7 mouse cellular contexts compared by ENCODE assay signal in the genomic region with DNA sequence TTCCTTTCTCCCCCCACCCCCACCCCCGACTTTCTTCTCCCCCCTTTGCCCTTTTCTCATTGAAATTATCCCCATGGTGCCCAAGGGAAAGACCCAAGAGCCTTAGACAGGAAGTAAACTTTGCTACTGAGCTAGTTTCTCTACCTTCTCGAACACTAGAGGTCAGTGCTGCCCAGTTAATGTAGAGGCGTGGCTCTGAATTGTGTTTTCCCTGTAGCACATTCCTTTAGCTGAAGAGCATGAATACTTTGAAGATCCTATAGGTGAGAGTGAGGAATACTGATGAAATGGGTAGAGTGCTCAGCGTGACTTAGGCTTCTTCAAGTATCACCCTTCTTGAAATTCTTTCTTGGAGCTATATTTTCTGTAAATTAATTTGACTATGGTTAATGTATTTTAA. TPM values are rescaled to one million over a fixed set of nuclear protein-coding genes. Genes with fewer than 3 reads are reported as not detected.
A peak's percentile ranks its signal among the peaks of the same experiment; 100 is the strongest.
DNase-seq lines count a peak whose midpoint lies in the region; ATAC-seq lines count a peak whose summit lies in the region.

No protein-coding gene starts in this region.

- DNase-seq in urinary bladder, postnatal 36 days (ENCODE audit: low spot score in 2 of 2) = peak; percentile 1
- DNase-seq in urinary bladder, adult 18-20 months (ENCODE audit: low spot score in 2 of 2) = no peak
- peak; percentile 58 for DNase-seq in embryonic facial prominence, embryonic 14.5 days (ENCODE audit: low spot score)
- peak; percentile 25 to 40 for DNase-seq in layer of hippocampus, adult 8-10 months (ENCODE audit: low spot score in 2 of 2)
- DNase-seq in neural tube, embryonic 11.5 days (ENCODE audit: low spot score) = peak; percentile 54
- DNase-seq in thymus, postnatal 14 days = no peak

- no peak overlapping the region for H3K4me3 ChIP-seq in embryonic facial prominence, embryonic 14.5 days (ENCODE audit: low read depth, low read length)
- no peak overlapping the region for H3K4me3 ChIP-seq in neural tube, embryonic 11.5 days (ENCODE audit: low read depth, low read length)
- no peak overlapping the region for H3K4me3 ChIP-seq in heart, embryonic 12.5 days

- H3K27ac ChIP-seq in embryonic facial prominence, embryonic 14.5 days (replicated peaks; ENCODE audit: low read depth, low read length) = no peak overlapping the region
- no peak overlapping the region for H3K27ac ChIP-seq in neural tube, embryonic 11.5 days (ENCODE audit: low read depth, low read length)
- H3K27ac ChIP-seq in heart, embryonic 12.5 days (ENCODE audit: poor library complexity, severe bottlenecking) = no peak overlapping the region

- 2% methylated on average over 4 of the region's 4 CpGs for WGBS in embryonic facial prominence, embryonic 14.5 days
- 7% methylated on average over 4 of the region's 4 CpGs for WGBS in neural tube, embryonic 11.5 days
- 10% methylated on average over 4 of the region's 4 CpGs for WGBS in heart, embryonic 12.5 days

- H3K9me3 ChIP-seq in embryonic facial prominence, embryonic 14.5 days (ENCODE audit: control insufficient read depth, low read length) = no peaks in the 10 kb centered on the region
- H3K9me3 ChIP-seq in neural tube, embryonic 11.5 days (ENCODE audit: control insufficient read depth, low read length) = no peaks in the 10 kb centered on the region
- H3K9me3 ChIP-seq in heart, embryonic 12.5 days (replicated peaks) = no peaks in the 10 kb centered on the region

- no peaks in the 10 kb centered on the region for H3K36me3 ChIP-seq in embryonic facial prominence, embryonic 14.5 days (ENCODE audit: control insufficient read depth, insufficient read depth, low read length)
- no peaks in the 10 kb centered on the region for H3K36me3 ChIP-seq in neural tube, embryonic 11.5 days (ENCODE audit: control insufficient read depth, insufficient read depth, low read length)
- no peaks in the 10 kb centered on the region for H3K36me3 ChIP-seq in heart, embryonic 12.5 days

- no peaks in the 10 kb centered on the region for H3K27me3 ChIP-seq in embryonic facial prominence, embryonic 14.5 days (replicated peaks; ENCODE audit: control insufficient read depth, insufficient read depth, low read length)
- no peaks in the 10 kb centered on the region for H3K27me3 ChIP-seq in neural tube, embryonic 11.5 days (ENCODE audit: control insufficient read depth, insufficient read depth, low read length)
- H3K27me3 ChIP-seq in heart, embryonic 12.5 days (replicated peaks) = no peaks in the 10 kb centered on the region; the same call in 1 of the 2 replicates

- H3K9ac ChIP-seq in embryonic facial prominence, embryonic 14.5 days (ENCODE audit: low read depth, low read length) = no peak overlapping the region
- H3K9ac ChIP-seq in neural tube, embryonic 11.5 days (ENCODE audit: low read length) = no peak overlapping the region
- no peak overlapping the region for H3K9ac ChIP-seq in heart, embryonic 12.5 days

- H3K4me2 ChIP-seq in embryonic facial prominence, embryonic 14.5 days (ENCODE audit: low read depth, low read length) = no peak overlapping the region
- H3K4me2 ChIP-seq in neural tube, embryonic 11.5 days (ENCODE audit: low read depth) = no peak overlapping the region
- no peak overlapping the region for H3K4me2 ChIP-seq in heart, embryonic 12.5 days

- ATAC-seq in embryonic facial prominence, embryonic 14.5 days (ENCODE audit: low read depth) = no peak
- peak; percentile 49; the same call in 1 of the 2 replicates for ATAC-seq in neural tube, embryonic 11.5 days (ENCODE audit: insufficient read depth, low FRiP score, low TSS enrichment)
- ATAC-seq in heart, embryonic 12.5 days (ENCODE audit: insufficient number of reproducible peaks, low FRiP score) = no peak

- no peaks in the 10 kb centered on the region for H3K4me1 ChIP-seq in embryonic facial prominence, embryonic 14.5 days (ENCODE audit: control insufficient read depth, insufficient read depth, low read length)
- H3K4me1 ChIP-seq in neural tube, embryonic 11.5 days (ENCODE audit: control insufficient read depth, insufficient read depth, low read length) = no peaks in the 10 kb centered on the region
- H3K4me1 ChIP-seq in heart, embryonic 12.5 days (replicated peaks) = no peaks in the 10 kb centered on the region

RNA-seq across cellular contexts. Expression of a gene that starts 1.6 kb away (rescaled TPM):
- polyA plus RNA-seq in embryonic facial prominence, embryonic 14.5 days (2014; fragmentation: Nextera tagmentation; extraction: Ambion mirVana) = 0.18 and 0.26 TPM in 2 replicates
- 10 to 100 TPM; 18.2 to 22.3 (median 20.1) TPM for total RNA-seq in layer of hippocampus, adult 8-10 months (2022)
- polyA plus RNA-seq in neural tube, embryonic 11.5 days (2014; fragmentation: Nextera tagmentation; extraction: Ambion mirVana) = not detected in 2 replicates
- polyA plus RNA-seq in heart, embryonic 12.5 days (2016; fragmentation: Nextera tagmentation; extraction: Ambion mirVana) = not detected in 2 replicates

Comparison
In these comparisons a context has a peak if more than half of its experiments do, and no peak if none do; other contexts are left out.
1. DNase-seq: peak in urinary bladder, postnatal 36 days (2 of 2), embryonic facial prominence, embryonic 14.5 days (single experiment), layer of hippocampus, adult 8-10 months (2 of 2) and neural tube, embryonic 11.5 days (single experiment); none in urinary bladder, adult 18-20 months (0 of 2) and thymus, postnatal 14 days (single experiment).